Mouse (Mus musculus) kidney, postnatal 0 days (tissue): ENCODE data around the gene 1600002K03Rik. TPM values are rescaled to one million over a fixed set of nuclear protein-coding genes. Genes with fewer than 3 reads are reported as not detected.

Source experiments
- ATAC-seq: fragments of 200-750 bp; cut with Nextera tagmentation; replicated peaks from 2 replicates; pipeline ENCODE4 v1.8.0; 2017; ENCODE audit warnings: low read depth, moderate number of reproducible peaks, moderate TSS enrichment, moderate library complexity; ENCODE audit not compliant: low FRiP score
- DNase-seq: peaks from one replicate; pipeline ENCODE4 v3.0.0-alpha.2; 2016; ENCODE audit warnings: low spot score
- H3K27ac ChIP-seq: fragments of 300-500 bp; sonication (generic); 2 replicates; pipeline ENCODE4 v1.5.1; 2014; ENCODE audit warnings: mild to moderate bottlenecking
- H3K27me3 ChIP-seq: fragments of 300-500 bp; sonication (generic); 2 replicates; pipeline ENCODE4 v1.6.1; 2014; ENCODE audit warnings: low read length, mixed read lengths; ENCODE audit not compliant: insufficient read depth
- H3K36me3 ChIP-seq: fragments of 300-500 bp; sonication (generic); 2 replicates; pipeline ENCODE4 v1.6.1; 2014; ENCODE audit warnings: low read length, mixed read lengths; ENCODE audit not compliant: insufficient read depth
- H3K4me1 ChIP-seq: fragments of 300-500 bp; sonication (generic); replicated peaks from 2 replicates; pipeline ENCODE4 v1.6.1; 2014; ENCODE audit warnings: antibody characterized with exemption, low read length, mixed read lengths; ENCODE audit not compliant: insufficient read depth
- H3K4me2 ChIP-seq: fragments of 300-500 bp; sonication (generic); 2 replicates; pipeline ENCODE4 v1.6.1; 2014; ENCODE audit warnings: mild to moderate bottlenecking, low read length, moderate library complexity, mixed read lengths
- H3K4me3 ChIP-seq: fragments of 300-500 bp; sonication (generic); replicated peaks from 2 replicates; pipeline ENCODE4 v1.5.1; 2014; ENCODE audit warnings: low read depth, low read length
- H3K9ac ChIP-seq: fragments of 300-500 bp; sonication (generic); 2 replicates; pipeline ENCODE4 v1.6.1; 2014; ENCODE audit warnings: low read depth, low read length
- H3K9me3 ChIP-seq: fragments of 300-500 bp; sonication (generic); replicated peaks from 2 replicates; pipeline ENCODE4 v1.6.1; 2016; ENCODE audit warnings: low read length, inconsistent platforms, mixed read lengths
- CTCF ChIP-seq: IDR thresholded peaks from 2 replicates; pipeline ENCODE4 v1.5.1; 2016; ENCODE audit warnings: antibody characterized with exemption, low read depth, mild to moderate bottlenecking, moderate library complexity
- WGBS: fragments of 180-500 bp; shearing (Covaris S2); extraction: QIAGEN DNeasy Blood & Tissue Kit; methylation state at CpG from one replicate; pipeline ENCODE4 v1.1.7; 2014; 5-methylcytosine and 5-hydroxymethylcytosine counted together
- polyA plus RNA-seq: library from polyadenylated mRNA; unstranded; fragments of >200 nt; fragmentation: Nextera tagmentation; extraction: Ambion mirVana; gene quantifications from 2 replicates; pipeline ENCODE4 v1.2.1, GENCODE M21; 2015

The 1600002K03Rik gene
- polyA plus RNA-seq, 1 experiment from 2014 or later, result 11.0 TPM

DNA sequence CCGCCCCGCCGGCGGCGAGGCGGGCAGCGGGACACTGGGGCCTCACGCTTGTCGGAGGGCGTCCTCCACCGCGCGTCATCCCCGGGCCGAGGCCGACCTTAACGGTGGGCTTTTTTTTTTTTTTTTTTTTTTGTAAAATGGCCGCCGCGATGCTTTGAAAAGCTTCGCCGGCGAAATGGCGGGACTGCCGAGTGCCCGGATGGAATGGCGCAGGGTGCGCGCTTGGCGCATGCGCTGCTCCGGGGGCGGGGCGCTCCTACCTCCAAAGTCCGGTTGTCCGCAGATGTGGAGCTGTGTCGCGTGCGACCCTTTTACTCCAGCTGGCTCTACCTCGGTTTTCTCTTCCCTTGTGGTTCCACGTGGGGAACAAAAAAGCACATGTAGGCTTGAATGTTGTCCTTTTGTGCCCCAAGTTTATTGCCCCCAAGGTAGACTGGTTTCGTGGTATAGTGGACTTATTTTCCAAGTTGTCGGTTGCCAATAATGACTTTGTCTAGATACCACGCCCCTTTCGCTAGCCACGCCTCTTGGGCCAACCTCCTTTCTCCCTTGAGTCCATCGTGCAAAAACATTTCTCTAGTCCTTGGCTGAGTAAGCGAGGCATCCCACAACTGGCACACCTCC, 4.6 kb upstream of the 1600002K03Rik start:
- under 1% methylated on average over 48 of the region's 48 CpGs for WGBS
- peak; percentile 37 for ATAC-seq
- peaks cover 38% of the 10 kb centered on the region for H3K4me1 ChIP-seq

DNA sequence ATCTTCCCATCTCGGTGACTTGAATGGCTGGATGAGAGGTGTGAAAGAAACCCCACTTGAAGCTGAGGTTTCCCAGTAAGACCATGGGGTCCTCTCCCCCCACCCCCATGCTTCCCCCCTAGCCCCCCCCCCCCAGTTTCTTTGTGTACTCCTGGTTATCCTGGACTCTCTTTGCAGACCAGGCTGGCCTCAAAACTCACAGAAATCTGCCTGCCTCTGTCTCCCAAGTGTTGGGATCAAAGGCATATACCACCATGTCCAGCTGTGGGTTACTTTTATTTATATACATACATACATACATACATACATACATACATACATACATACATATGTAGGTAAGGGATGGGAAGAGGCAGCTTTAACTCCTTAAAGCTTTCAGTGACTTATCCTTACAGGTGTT, 3.7 kb upstream of the 1600002K03Rik start:
- Histone ChIP-seq H3K4me3 (peak overlapping the region; percentile 96), H3K4me1 (peaks cover 32% of the 10 kb centered on the region), H3K4me2 (peak overlapping the region; percentile 70), H3K36me3 (peaks cover 29% of the 10 kb centered on the region), H3K9me3 (no peaks in the 10 kb centered on the region), H3K27ac (no peak overlapping the region), H3K9ac (peak overlapping the region; percentile 100; the same call in 1 of the 2 replicates), H3K27me3 (no peaks in the 10 kb centered on the region)
- TF ChIP-seq CTCF, result no peak
- no peak for DNase-seq
- 41% methylated on average over 1 of the region's 1 CpGs for WGBS
- ATAC-seq, result no peak

More for the DNA sequence above, 4.6 kb upstream of the 1600002K03Rik start:
- Histone ChIP-seq H3K9me3 (no peaks in the 10 kb centered on the region), H3K9ac (peak overlapping the region; percentile 100), H3K4me2 (peak overlapping the region; percentile 70), H3K4me3 (peak overlapping the region; percentile 96), H3K27ac (peak overlapping the region; percentile 100), H3K27me3 (no peaks in the 10 kb centered on the region), H3K36me3 (peaks cover 29% of the 10 kb centered on the region)
- TF ChIP-seq CTCF, result no peak
- DNase-seq, result peak; percentile 95

DNA sequence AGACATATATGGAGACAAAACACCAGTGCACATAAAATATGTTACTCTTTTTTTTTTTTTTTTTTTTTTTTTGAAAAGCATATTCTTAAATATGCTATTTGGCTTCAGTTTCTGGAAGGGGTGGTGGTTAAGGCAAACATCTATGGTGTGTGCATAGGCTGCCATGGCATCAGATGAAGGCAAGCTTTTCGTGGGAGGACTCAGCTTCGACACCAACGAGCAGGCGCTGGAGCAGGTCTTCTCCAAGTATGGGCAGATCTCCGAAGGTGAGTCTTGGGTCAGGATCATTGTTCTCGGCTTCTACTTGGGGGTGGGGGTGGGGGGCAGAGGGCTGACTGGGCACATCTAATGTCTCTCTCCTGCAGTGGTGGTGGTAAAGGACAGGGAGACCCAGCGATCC, 3.1 kb upstream of the 1600002K03Rik start:
- no peak for DNase-seq
- Histone ChIP-seq H3K4me3 (no peak overlapping the region), H3K27me3 (no peaks in the 10 kb centered on the region), H3K9me3 (no peaks in the 10 kb centered on the region), H3K4me1 (peaks cover 27% of the 10 kb centered on the region), H3K4me2 (peak overlapping the region; percentile 70; the same call in 1 of the 2 replicates), H3K36me3 (peaks cover 29% of the 10 kb centered on the region), H3K9ac (no peak overlapping the region), H3K27ac (no peak overlapping the region)
- 74% methylated on average over 7 of the region's 7 CpGs for WGBS
- TF ChIP-seq CTCF, result no peak
- no peak for ATAC-seq

DNA sequence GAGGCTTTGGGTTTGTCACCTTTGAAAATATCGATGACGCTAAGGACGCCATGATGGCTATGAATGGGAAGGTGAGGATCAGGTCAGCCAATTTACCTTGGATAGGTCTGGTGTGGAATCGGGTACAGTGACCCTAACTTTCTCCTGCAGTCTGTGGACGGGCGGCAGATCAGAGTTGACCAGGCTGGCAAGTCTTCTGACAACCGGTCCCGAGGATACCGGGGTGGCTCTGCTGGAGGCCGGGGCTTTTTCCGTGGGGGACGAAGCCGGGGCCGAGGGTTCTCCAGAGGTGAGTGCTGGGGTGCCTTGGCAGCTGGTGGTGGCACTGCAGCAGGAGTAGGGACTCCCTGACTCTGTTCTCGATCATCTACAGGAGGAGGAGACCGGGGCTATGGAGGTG, 2.7 kb upstream of the 1600002K03Rik start:
- no peaks in the 10 kb centered on the region for H3K27me3 ChIP-seq
- H3K4me3 ChIP-seq, result no peak overlapping the region
- peaks cover 24% of the 10 kb centered on the region for H3K4me1 ChIP-seq
- H3K36me3 ChIP-seq, result peaks cover 29% of the 10 kb centered on the region
- no peak overlapping the region for H3K27ac ChIP-seq
- no peak overlapping the region for H3K4me2 ChIP-seq
- ATAC-seq, result no peak
- no peaks in the 10 kb centered on the region for H3K9me3 ChIP-seq
- 95% methylated on average over 16 of the region's 16 CpGs for WGBS
- H3K9ac ChIP-seq, result peak overlapping the region; percentile 8; the same call in 1 of the 2 replicates
- no peak for DNase-seq
- no peak for TF ChIP-seq CTCF

DNA sequence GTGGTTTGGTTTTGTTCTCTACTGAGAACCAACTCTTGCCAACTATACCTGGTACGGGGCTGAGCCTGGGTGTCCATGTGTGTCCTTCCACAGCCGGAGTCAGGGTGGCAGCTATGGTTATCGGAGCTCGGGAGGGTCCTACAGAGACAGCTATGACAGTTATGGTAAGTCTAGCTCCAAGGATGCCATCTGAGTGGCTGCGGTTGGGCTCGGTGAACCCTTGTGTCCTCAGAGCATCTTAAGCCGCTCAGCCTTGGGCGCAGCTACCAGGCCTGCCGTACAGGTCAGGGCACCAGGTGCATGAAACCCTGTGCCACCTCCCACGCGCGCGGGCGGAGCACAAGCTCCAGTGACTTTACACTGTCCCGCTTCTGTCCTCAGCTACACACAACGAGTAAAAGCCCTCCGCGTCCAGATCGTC, 2.1 kb upstream of the 1600002K03Rik start:
- Histone ChIP-seq H3K36me3 (peaks cover 29% of the 10 kb centered on the region), H3K27me3 (no peaks in the 10 kb centered on the region), H3K27ac (no peak overlapping the region), H3K4me3 (no peak overlapping the region), H3K4me1 (peaks cover 24% of the 10 kb centered on the region), H3K4me2 (no peak overlapping the region), H3K9me3 (no peaks in the 10 kb centered on the region), H3K9ac (peak overlapping the region; percentile 8; the same call in 1 of the 2 replicates)
- no peak for ATAC-seq
- no peak for DNase-seq
- 71% methylated on average over 19 of the region's 19 CpGs for whole genome bisulfite sequencing
- no peak for TF ChIP-seq CTCF

DNA sequence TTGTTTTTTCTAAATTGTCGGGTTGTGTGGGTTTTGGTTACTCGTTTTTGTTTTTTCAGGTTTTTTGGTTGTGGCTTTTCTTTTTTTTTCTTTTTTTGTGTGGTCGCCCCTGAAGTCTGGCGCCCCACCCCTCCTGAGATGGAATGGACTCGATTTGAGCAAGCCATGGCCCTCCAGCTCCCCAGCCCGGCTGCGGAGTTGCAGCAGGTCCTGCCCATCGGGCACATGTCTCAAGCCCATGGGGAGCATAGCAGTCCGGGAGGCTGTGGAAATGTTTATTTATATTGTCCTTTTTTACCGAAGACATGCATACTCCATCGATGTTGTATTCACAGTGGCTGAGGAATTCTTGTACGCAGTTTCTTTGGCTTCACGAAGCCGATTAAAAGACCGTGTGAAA, 1.5 kb upstream of the 1600002K03Rik start:
- no peak for DNase-seq
- H3K9me3 ChIP-seq, result no peaks in the 10 kb centered on the region
- H3K9ac ChIP-seq, result no peak overlapping the region
- H3K27me3 ChIP-seq, result no peaks in the 10 kb centered on the region
- H3K4me1 ChIP-seq, result peaks cover 24% of the 10 kb centered on the region
- peaks cover 29% of the 10 kb centered on the region for H3K36me3 ChIP-seq
- 86% methylated on average over 15 of the region's 15 CpGs for WGBS
- H3K27ac ChIP-seq, result no peak overlapping the region
- no peak for TF ChIP-seq CTCF
- no peak overlapping the region for H3K4me3 ChIP-seq
- no peak for ATAC-seq
- no peak overlapping the region for H3K4me2 ChIP-seq
